Mouse (Mus musculus): ENCODE data around the gene Phka2. TPM values are rescaled to one million over a fixed set of nuclear protein-coding genes. Genes with fewer than 3 reads are reported as not detected.

The Phka2 gene
- polyA plus RNA-seq, 1 experiment from 2014 or later = 18.4 TPM

DNA sequence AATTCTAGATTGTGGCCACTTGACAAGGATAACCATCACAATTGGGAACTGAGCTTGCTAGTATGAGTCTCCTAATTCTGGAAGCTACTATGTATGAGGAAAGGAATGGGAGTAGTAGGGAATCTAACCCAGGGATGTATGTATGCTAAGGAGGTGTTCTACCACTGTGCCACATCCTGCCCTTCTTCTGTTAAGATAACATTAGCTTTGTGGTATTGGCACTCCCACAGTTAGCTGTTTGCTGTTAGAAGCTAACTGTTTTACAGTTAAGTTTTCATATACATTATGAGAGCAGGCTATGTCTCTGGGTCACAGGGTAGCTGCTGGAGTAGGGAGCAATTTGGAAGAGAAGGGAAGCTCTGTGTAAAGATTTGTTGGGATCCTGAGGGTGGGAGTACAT lies 14.1 kb downstream of the Phka2 start:
- no peak overlapping the region for H3K9ac ChIP-seq
- H3K27me3 ChIP-seq = no peaks in the 10 kb centered on the region
- no peak overlapping the region for H3K27ac ChIP-seq
- no peak overlapping the region for H3K4me2 ChIP-seq (replicated peaks)
- H3K4me3 ChIP-seq = no peak overlapping the region
- H3K9me3 ChIP-seq = no peaks in the 10 kb centered on the region
- H3K4me1 ChIP-seq = no peaks in the 10 kb centered on the region
- no peaks in the 10 kb centered on the region for H3K36me3 ChIP-seq
- no peak for ATAC-seq (ENCODE audit: insufficient number of reproducible peaks, insufficient read depth, low FRiP score, low TSS enrichment)

DNA sequence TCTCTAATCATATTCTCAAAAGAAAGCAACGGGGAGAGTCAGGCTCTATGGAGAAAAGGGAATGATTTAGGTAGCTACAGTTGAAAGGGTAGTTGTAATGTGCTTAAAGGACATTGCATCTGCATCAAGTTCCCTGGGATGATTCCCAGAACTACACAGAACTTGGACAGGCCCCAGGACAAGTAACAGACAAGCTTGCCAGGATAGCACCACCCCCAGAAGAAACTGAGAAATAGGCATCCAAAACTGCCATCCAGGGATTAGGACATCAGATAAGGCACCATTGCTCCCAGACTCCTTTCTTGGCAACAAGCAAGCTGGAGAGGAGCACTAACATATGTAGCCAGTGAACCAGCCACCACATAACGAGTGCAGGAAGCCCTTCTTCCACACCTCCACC lies 40.8 kb downstream of the Phka2 start:
- Histone ChIP-seq H3K9ac (no peak overlapping the region), H3K9me3 (no peaks in the 10 kb centered on the region)
- 86% methylated on average over 2 of the region's 2 CpGs for WGBS

GRCm38 (mm10) chrX:160548875-160549274 lies 46.9 kb downstream of the Phka2 start:
- 0 out of 2 replicates have a peak, but pooled peaks cover 4% of the 10 kb centered on the region for H3K36me3 ChIP-seq
- H3K27ac ChIP-seq = no peak overlapping the region
- no peak overlapping the region for H3K4me2 ChIP-seq (replicated peaks)
- no peaks in the 10 kb centered on the region for H3K9me3 ChIP-seq
- ATAC-seq (ENCODE audit: insufficient number of reproducible peaks, insufficient read depth, low FRiP score, low TSS enrichment) = no peak
- 72% methylated on average over 1 of the region's 1 CpGs for WGBS
- peaks cover 2% of the 10 kb centered on the region; the same call in 1 of the 2 replicates for H3K27me3 ChIP-seq
- H3K4me3 ChIP-seq = no peak overlapping the region
- H3K9ac ChIP-seq = no peak overlapping the region
- no peaks in the 10 kb centered on the region for H3K4me1 ChIP-seq

More for the DNA sequence above, 40.8 kb downstream of the Phka2 start:
- 0 out of 2 replicates have a peak, but pooled peaks cover 4% of the 10 kb centered on the region for H3K36me3 ChIP-seq
- H3K4me1 ChIP-seq = no peaks in the 10 kb centered on the region
- no peak overlapping the region for H3K27ac ChIP-seq
- H3K27me3 ChIP-seq = no peaks in the 10 kb centered on the region
- H3K4me3 ChIP-seq = no peak overlapping the region
- H3K4me2 ChIP-seq (replicated peaks) = no peak overlapping the region
- ATAC-seq (ENCODE audit: insufficient number of reproducible peaks, insufficient read depth, low FRiP score, low TSS enrichment) = no peak

DNA sequence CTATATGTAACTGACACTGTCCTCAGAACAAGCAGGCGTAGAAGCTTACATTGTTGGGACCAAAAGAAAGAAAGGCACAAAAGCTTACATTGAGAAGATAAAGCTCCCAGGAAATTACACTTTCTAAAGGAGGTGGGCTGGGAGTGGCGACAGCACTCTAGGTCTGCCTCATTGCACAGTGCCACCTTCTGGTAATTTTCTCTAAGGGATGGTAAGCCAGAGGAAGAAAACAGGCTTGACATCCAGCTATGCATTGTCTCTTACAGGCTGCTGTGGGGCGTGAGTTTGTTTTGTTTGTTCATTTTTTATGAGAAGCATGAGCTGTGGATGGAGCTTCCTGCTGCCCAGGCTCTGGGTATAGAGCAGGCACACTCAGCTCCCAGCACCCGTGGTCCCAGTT lies 50.1 kb downstream of the Phka2 start:
- H3K36me3 ChIP-seq = no peaks in the 10 kb centered on the region
- H3K4me2 ChIP-seq (replicated peaks) = no peak overlapping the region
- 68% methylated on average over 4 of the region's 4 CpGs for WGBS
- no peaks in the 10 kb centered on the region for H3K4me1 ChIP-seq
- H3K4me3 ChIP-seq = no peak overlapping the region
- no peak overlapping the region for H3K27ac ChIP-seq
- H3K9ac ChIP-seq = no peak overlapping the region
- no peak for ATAC-seq (ENCODE audit: insufficient number of reproducible peaks, insufficient read depth, low FRiP score, low TSS enrichment)
- peaks cover 5% of the 10 kb centered on the region; the same call in 1 of the 2 replicates for H3K27me3 ChIP-seq
- H3K9me3 ChIP-seq = no peaks in the 10 kb centered on the region

- whole genome bisulfite sequencing = 67% methylated on average over 5 of the region's 5 CpGs
- H3K9me3 ChIP-seq = no peaks in the 10 kb centered on the region
- no peak overlapping the region for H3K9ac ChIP-seq
- no peak for ATAC-seq (ENCODE audit: insufficient number of reproducible peaks, insufficient read depth, low FRiP score, low TSS enrichment)
- no peak overlapping the region for H3K27ac ChIP-seq
- no peak overlapping the region for H3K4me2 ChIP-seq (replicated peaks)
- H3K36me3 ChIP-seq = no peaks in the 10 kb centered on the region
- H3K4me1 ChIP-seq = no peaks in the 10 kb centered on the region
- H3K4me3 ChIP-seq = no peak overlapping the region
- H3K27me3 ChIP-seq = 0 out of 2 replicates have a peak, but pooled peaks cover 3% of the 10 kb centered on the region
Measured at GRCm38 (mm10) chrX:160583589-160583988, 81.6 kb downstream of the Phka2 start.

DNA sequence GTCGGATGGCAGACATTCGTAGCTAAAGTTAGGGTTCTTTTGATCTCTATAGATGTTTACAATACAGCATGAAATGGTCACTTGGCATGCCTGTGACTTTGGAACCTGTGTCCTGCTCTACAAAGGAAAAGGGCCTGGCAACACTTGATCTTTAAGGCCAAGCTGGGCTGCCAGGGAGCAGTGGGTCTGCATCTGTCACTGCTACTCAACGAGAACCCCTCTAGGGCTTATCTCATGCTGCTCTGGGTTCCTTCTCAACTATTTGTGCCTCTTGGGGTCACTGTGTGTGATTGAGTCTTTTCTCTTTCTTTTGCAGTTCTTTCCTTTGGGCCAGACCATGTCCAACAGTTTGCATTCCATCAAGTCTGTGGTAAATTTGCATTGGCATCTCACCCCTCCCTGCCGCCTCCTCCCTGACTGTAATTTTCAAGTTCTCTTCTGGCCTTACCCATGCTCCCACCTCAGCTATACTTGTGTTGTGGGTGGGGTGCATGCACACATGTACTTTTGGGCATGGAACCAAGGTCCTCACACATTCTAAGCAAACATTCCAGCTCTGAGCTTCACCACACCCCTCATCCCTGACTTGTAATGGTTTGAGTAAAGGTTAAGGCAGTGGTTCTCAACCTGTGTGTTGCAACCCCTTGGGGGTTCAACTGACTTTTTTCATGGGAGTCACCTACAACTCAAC lies 82.3 kb downstream of the Phka2 start:
- Histone ChIP-seq H3K9ac (no peak overlapping the region), H3K4me2 (replicated peaks) (no peak overlapping the region), H3K4me3 (no peak overlapping the region), H3K27me3 (0 out of 2 replicates have a peak, but pooled peaks cover 8% of the 10 kb centered on the region), H3K27ac (no peak overlapping the region), H3K36me3 (no peaks in the 10 kb centered on the region), H3K9me3 (no peaks in the 10 kb centered on the region), H3K4me1 (no peaks in the 10 kb centered on the region)
- no peak for ATAC-seq (ENCODE audit: insufficient number of reproducible peaks, insufficient read depth, low FRiP score, low TSS enrichment)
- WGBS = 87% methylated on average over 4 of the region's 4 CpGs

- Histone ChIP-seq H3K27ac (no peak overlapping the region), H3K4me3 (no peak overlapping the region), H3K4me1 (no peaks in the 10 kb centered on the region), H3K27me3 (0 out of 2 replicates have a peak, but pooled peaks cover 8% of the 10 kb centered on the region), H3K4me2 (replicated peaks) (no peak overlapping the region), H3K9ac (no peak overlapping the region), H3K36me3 (no peaks in the 10 kb centered on the region), H3K9me3 (no peaks in the 10 kb centered on the region)
- 47% methylated on average over 1 of the region's 1 CpGs for WGBS
- no peak for ATAC-seq (ENCODE audit: insufficient number of reproducible peaks, insufficient read depth, low FRiP score, low TSS enrichment)
Measured at GRCm38 (mm10) chrX:160585110-160585509, 83.1 kb downstream of the Phka2 start.

GRCm38 (mm10) chrX:160588523-160588922 lies 86.6 kb downstream of the Phka2 start:
- Histone ChIP-seq H3K27ac (no peak overlapping the region), H3K4me1 (no peaks in the 10 kb centered on the region), H3K9me3 (no peaks in the 10 kb centered on the region), H3K27me3 (0 out of 2 replicates have a peak, but pooled peaks cover 8% of the 10 kb centered on the region), H3K36me3 (no peaks in the 10 kb centered on the region), H3K9ac (no peak overlapping the region), H3K4me2 (replicated peaks) (no peak overlapping the region), H3K4me3 (no peak overlapping the region)
- no peak for ATAC-seq (ENCODE audit: insufficient number of reproducible peaks, insufficient read depth, low FRiP score, low TSS enrichment)
- WGBS = 89% methylated on average over 4 of the region's 4 CpGs

- Histone ChIP-seq H3K4me1 (no peaks in the 10 kb centered on the region), H3K4me2 (replicated peaks) (no peak overlapping the region), H3K27ac (no peak overlapping the region), H3K27me3 (0 out of 2 replicates have a peak, but pooled peaks cover 8% of the 10 kb centered on the region), H3K9me3 (no peaks in the 10 kb centered on the region), H3K9ac (no peak overlapping the region), H3K36me3 (no peaks in the 10 kb centered on the region), H3K4me3 (no peak overlapping the region)
- 93% methylated on average over 7 of the region's 7 CpGs for WGBS
- no peak for ATAC-seq (ENCODE audit: insufficient number of reproducible peaks, insufficient read depth, low FRiP score, low TSS enrichment)
Measured at GRCm38 (mm10) chrX:160590147-160590546, 88.2 kb downstream of the Phka2 start.

DNA sequence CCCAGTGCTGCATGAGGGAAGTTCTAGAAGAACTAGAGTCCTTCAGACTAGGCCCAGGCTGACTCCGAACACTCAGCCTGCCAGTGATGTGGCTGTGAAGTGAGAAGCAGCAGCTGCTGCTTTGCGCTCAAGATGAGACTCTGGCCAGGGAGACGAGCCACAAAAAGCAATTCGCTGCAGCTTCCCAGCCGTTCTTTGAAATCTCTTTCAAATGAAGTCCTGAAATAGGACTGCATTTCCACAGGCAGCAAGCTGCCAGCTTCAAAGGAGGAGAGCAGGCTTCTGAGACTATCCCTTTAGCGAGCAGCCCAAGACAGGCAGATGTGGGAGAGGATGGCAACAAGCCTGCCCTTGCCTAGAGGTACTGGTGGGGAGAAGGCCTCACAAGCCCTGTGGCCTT lies 91.0 kb downstream of the Phka2 start:
- Histone ChIP-seq H3K9ac (no peak overlapping the region), H3K4me3 (no peak overlapping the region), H3K36me3 (no peaks in the 10 kb centered on the region), H3K9me3 (no peaks in the 10 kb centered on the region), H3K4me1 (no peaks in the 10 kb centered on the region), H3K27ac (no peak overlapping the region), H3K27me3 (0 out of 2 replicates have a peak, but pooled peaks cover 11% of the 10 kb centered on the region), H3K4me2 (replicated peaks) (no peak overlapping the region)
- WGBS = 89% methylated on average over 6 of the region's 6 CpGs
- no peak for ATAC-seq (ENCODE audit: insufficient number of reproducible peaks, insufficient read depth, low FRiP score, low TSS enrichment)

DNA sequence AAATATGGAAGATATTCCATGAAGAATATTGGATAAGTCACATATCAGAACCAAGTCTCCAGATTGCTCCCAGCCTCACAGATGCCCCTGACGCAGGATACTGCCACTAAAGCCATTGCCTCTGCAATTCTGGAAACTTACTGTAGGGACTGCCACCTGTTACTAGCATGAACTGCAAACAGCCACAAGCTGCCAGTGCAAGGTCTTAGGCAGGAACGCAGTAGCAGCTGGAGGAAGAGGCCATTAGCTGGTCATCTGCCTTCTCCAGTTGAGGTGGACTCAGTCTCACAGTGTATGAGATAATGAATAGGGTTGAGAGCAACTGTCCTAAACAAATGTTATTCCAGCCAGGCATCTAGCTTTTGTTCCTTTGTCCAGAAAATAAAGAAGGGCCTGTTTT lies 96.1 kb downstream of the Phka2 start:
- Histone ChIP-seq H3K27ac (0 out of 2 replicates have a peak overlapping the region, but pooled peaks have one; percentile 50), H3K4me3 (no peak overlapping the region), H3K36me3 (no peaks in the 10 kb centered on the region), H3K27me3 (0 out of 2 replicates have a peak, but pooled peaks cover 10% of the 10 kb centered on the region), H3K4me2 (replicated peaks) (no peak overlapping the region), H3K4me1 (peaks cover 6% of the 10 kb centered on the region; the same call in 1 of the 2 replicates), H3K9me3 (no peaks in the 10 kb centered on the region), H3K9ac (no peak overlapping the region)
- ATAC-seq (ENCODE audit: insufficient number of reproducible peaks, insufficient read depth, low FRiP score, low TSS enrichment) = no peak
- 85% methylated on average over 2 of the region's 2 CpGs for WGBS
